Mouse (Mus musculus) layer of hippocampus, adult 2 months (tissue): ENCODE results near the gene Cul7. TPM values are rescaled to one million over a fixed set of nuclear protein-coding genes. Genes with fewer than 3 reads are reported as not detected.

ENCODE experiments used
- DNase-seq, 2 experiments: peaks; one replicate each; pipeline ENCODE4 v3.0.0; 2022; ENCODE audit warnings: low spot score in 2 of 2
- H3K27ac ChIP-seq: fragments of 200-600 bp; 2 replicates; pipeline ENCODE4 v1.8.1; 2022
- H3K4me3 ChIP-seq: fragments of 200-600 bp; 2 replicates; pipeline ENCODE4 v1.8.1; 2022; ENCODE audit warnings: mild to moderate bottlenecking
- CTCF ChIP-seq: fragments of 200-600 bp; conservative IDR thresholded peaks from 2 replicates; pipeline ENCODE4 v1.8.1; 2022; ENCODE audit warnings: antibody characterized with exemption, mild to moderate bottlenecking, moderate library complexity
- total RNA-seq, 2 experiments: library from RNA; stranded (reverse); gene quantifications; 2 replicates each; pipeline ENCODE4 v1.2.3; 2021

The Cul7 gene
- total RNA-seq, 2 experiments from 2014 or later = 19.1 to 20.4 TPM

- no peak for TF ChIP-seq CTCF
- no peak overlapping the region for H3K27ac ChIP-seq
- H3K4me3 ChIP-seq = no peak overlapping the region
- no peak for DNase-seq
These were observed 32.7 kb downstream of the Cul7 start for GRCm38 (mm10) chr17:46682654-46683389.

DNA sequence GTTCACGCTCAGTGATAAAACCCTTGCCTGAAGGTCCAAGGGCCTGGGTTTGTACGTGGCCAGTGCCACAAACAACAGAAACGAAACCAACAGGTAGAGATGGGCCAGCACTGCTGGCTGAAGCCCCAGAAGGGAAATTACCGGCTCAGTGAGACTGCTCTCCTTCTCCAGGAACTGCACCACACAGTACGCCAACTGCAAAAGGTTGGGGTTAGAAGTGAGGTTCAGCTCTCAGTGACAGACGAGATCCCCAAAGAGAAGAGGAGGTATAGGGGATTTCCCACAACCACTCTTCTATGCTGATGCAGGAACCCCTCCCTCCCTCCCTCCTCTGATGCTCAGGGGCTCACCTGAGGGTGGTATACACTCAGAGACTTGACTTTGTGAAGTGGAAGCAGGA is 35.8 kb downstream of the Cul7 start:
- Histone ChIP-seq H3K4me3 (no peak overlapping the region), H3K27ac (no peak overlapping the region)
- no peak for DNase-seq
- no peak for TF ChIP-seq CTCF

GRCm38 (mm10) chr17:46690665-46691064 is 40.5 kb downstream of the Cul7 start:
- no peak overlapping the region for H3K27ac ChIP-seq
- TF ChIP-seq CTCF = no peak

GRCm38 (mm10) chr17:46691390-46691789 is 41.3 kb downstream of the Cul7 start:
- Histone ChIP-seq H3K27ac (no peak overlapping the region), H3K4me3 (no peak overlapping the region)
- no peak for DNase-seq
- TF ChIP-seq CTCF = no peak

More at GRCm38 (mm10) chr17:46690665-46691064, 40.5 kb downstream of the Cul7 start:
- DNase-seq = no peak
- no peak overlapping the region for H3K4me3 ChIP-seq

DNA sequence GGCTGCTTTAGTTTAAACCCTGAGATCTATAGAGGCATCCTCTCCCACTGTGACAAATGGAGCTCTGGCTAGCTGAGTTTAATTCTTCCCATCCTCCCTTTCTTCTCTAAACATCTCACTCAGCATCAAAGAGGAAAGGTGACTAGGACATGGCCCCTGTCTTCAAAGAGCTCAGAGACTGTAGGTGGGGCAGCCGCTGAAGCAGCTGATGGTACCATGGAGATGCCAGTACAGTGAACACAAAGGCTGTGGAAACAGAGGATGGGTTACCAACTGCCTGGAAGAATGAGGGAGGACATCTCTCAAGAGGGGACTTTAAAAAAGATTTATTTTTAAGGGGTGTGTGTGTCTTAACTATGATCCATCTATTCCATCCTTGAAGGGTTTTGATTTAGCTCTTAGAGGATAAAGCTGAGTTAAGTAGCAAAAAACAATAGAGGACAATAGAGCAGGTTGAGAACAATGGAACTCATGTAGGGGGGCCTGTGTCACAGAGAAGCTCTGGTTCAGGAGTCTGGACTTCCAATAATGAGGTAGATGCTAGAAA is 44.5 kb downstream of the Cul7 start:
- no peak overlapping the region for H3K27ac ChIP-seq
- no peak for TF ChIP-seq CTCF
- DNase-seq = no peak
- no peak overlapping the region for H3K4me3 ChIP-seq

DNA sequence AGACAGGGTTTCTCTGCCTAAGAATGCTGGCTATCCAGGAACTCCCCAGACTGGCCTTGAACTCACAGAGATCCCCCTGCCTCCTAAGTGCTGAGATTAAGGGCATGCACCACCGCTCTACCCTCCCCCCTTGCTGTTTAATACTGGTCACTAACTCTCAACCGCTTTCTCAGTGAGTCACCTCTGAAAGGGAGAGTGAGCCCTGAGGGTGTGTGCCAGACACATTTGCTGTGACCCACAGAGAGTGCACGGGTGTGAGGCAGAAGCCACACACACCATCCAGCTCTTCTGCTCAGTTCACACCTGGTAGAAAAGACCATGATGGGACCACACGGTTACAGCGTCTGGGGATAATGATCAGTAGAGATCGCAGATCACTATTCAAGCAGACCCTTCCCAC is 48.4 kb downstream of the Cul7 start:
- Histone ChIP-seq H3K4me3 (no peak overlapping the region), H3K27ac (no peak overlapping the region)
- TF ChIP-seq CTCF = no peak
- DNase-seq = no peak

DNA sequence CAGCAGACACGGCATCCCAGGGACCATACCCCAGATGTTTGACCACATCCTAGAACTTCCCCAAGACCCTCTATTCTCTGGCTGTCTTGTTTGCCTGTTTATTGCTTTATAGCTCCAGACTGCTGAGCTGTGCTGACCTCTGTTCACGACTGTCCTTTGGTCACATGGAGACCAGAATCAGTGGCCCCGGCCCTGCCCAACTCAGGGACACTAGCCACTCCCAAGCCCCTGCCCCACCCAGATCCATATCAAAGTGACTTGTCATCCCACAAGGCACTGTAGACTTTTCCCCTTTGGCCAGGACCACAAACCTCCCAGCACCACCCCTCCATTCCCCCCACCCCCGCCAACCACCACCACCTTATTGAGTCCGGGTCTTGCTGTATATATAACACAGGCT is 49.1 kb downstream of the Cul7 start:
- H3K4me3 ChIP-seq = no peak overlapping the region
- no peak for DNase-seq
- no peak overlapping the region for H3K27ac ChIP-seq
- no peak for TF ChIP-seq CTCF

- Histone ChIP-seq H3K27ac (no peak overlapping the region), H3K4me3 (no peak overlapping the region)
- TF ChIP-seq CTCF = no peak
- DNase-seq = no peak
These were observed 49.8 kb downstream of the Cul7 start for GRCm38 (mm10) chr17:46699912-46700311.

DNA sequence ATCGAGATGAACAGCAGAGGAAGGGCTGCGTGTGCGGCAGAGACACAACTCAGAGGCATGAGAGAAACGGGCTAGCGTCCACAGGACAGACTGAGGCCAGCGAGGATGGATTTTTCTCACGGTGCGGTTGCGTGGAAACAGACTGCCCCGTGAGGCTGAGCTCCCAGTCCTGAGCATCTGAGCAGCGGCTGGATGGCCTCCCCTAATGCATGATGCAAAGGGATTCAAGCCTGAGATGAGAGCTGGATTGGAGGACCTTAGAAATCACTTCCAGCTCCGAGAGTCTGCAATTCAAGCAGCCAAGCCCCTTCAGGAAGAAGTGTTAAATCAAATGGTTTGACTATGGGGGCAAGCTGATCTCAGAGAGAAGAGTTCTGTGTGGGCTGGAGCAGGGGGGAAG is 51.4 kb downstream of the Cul7 start:
- Histone ChIP-seq H3K4me3 (peak overlapping the region; percentile 93), H3K27ac (peak overlapping the region; percentile 78)
- no peak for TF ChIP-seq CTCF
- DNase-seq = no peak

DNA sequence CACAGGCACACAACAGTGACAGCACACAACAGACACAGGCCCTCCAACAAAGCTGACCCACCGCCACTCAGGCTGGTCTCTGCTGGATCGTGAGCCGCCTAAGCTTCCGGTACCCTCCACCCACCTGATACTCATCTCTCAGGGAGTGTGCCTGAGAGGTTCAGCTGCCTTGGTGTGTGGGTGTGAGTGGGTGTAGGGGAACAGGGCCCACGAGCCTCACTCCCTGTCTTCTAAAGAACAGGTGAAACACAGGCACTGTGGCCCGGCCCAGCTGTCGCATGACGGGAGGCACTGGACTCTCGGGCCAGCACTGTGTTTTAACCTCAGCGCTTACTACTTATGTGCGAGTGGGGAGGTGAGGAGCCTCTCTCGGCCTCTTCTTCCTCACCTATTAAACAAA is 52.0 kb downstream of the Cul7 start:
- peak overlapping the region; percentile 93 for H3K4me3 ChIP-seq
- peak overlapping the region; percentile 78 for H3K27ac ChIP-seq
- no peak for DNase-seq

DNA sequence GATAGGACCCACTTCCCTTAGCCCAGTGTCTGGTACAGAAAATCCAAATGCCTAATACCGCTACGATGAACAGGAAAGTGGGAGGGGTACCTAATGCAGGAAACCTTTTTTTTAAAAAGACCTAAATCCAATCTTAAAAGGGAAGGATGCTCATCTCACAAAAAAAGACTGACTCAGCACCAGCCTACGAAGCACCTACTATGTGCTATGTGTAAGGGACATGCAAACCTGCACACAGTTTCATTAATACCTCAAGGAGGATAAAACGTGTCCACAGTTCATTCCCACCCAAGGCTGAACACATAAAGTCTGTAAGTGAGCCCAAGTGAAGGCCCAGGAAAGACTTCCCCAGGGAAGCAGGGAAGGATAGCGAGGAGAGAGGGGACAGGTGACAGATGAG is 52.4 kb downstream of the Cul7 start:
- no peak for TF ChIP-seq CTCF
- DNase-seq = no peak
- peak overlapping the region; percentile 93 for H3K4me3 ChIP-seq
- H3K27ac ChIP-seq = peak overlapping the region; percentile 78

More for the DNA sequence above, 52.0 kb downstream of the Cul7 start:
- no peak for TF ChIP-seq CTCF

GRCm38 (mm10) chr17:46703971-46704886 is 54.1 kb downstream of the Cul7 start:
- Histone ChIP-seq H3K27ac (peak overlapping the region; percentile 95), H3K4me3 (peak overlapping the region; percentile 93)
- no peak for DNase-seq
- TF ChIP-seq CTCF = no peak
